Mouse (Mus musculus): ENCODE data around the gene Cmtm4. TPM values are rescaled to one million over a fixed set of nuclear protein-coding genes. Genes with fewer than 3 reads are reported as not detected.

Gene Cmtm4
- polyA plus RNA-seq, 1 experiment from 2014 or later, result 4.6 TPM

- Histone ChIP-seq H3K36me3 (ENCODE audit: control insufficient read depth, insufficient read depth, low read length) (no peaks in the 10 kb centered on the region), H3K9ac (ENCODE audit: low read length) (0 out of 2 replicates have a peak overlapping the region, but pooled peaks have one; percentile 18), H3K4me2 (replicated peaks; ENCODE audit: low read depth) (peak overlapping the region; percentile 19; the same call in 1 of the 2 replicates), H3K27me3 (ENCODE audit: control insufficient read depth, insufficient read depth, low read length) (no peaks in the 10 kb centered on the region), H3K27ac (replicated peaks) (peak overlapping the region; percentile 86), H3K9me3 (ENCODE audit: control insufficient read depth, low read length) (no peaks in the 10 kb centered on the region), H3K4me1 (replicated peaks; ENCODE audit: control insufficient read depth, insufficient read depth) (peaks cover 17% of the 10 kb centered on the region), H3K4me3 (ENCODE audit: low read depth, low read length) (no peak overlapping the region)
- DNase-seq (ENCODE audit: low spot score) (peak; percentile 82), ATAC-seq (ENCODE audit: low FRiP score, low TSS enrichment) (peak; percentile 94)
- no peak for TF ChIP-seq CTCF (IDR thresholded peaks at IDR 0.05; ENCODE audit: low read depth)
- TF ChIP-seq EP300 (optimal IDR thresholded peaks at IDR 0.05), result no peak
- WGBS, result 64% methylated on average over 3 of the region's 3 CpGs
These were observed 11.6 kb downstream of the Cmtm4 start for GRCm38 (mm10) chr8:104383977-104384376.

GRCm38 (mm10) chr8:104383296-104383695 is 12.3 kb downstream of the Cmtm4 start:
- ATAC-seq (ENCODE audit: low FRiP score, low TSS enrichment) (no peak), DNase-seq (ENCODE audit: low spot score) (no peak)
- no peak for TF ChIP-seq EP300 (optimal IDR thresholded peaks at IDR 0.05)
- no peak for TF ChIP-seq CTCF (IDR thresholded peaks at IDR 0.05; ENCODE audit: low read depth)
- 45% methylated on average over 2 of the region's 2 CpGs for whole genome bisulfite sequencing
- Histone ChIP-seq H3K27ac (replicated peaks) (peak overlapping the region; percentile 86), H3K27me3 (ENCODE audit: control insufficient read depth, insufficient read depth, low read length) (no peaks in the 10 kb centered on the region), H3K9ac (ENCODE audit: low read length) (no peak overlapping the region; the same call in 1 of the 2 replicates), H3K9me3 (ENCODE audit: control insufficient read depth, low read length) (no peaks in the 10 kb centered on the region), H3K4me2 (replicated peaks; ENCODE audit: low read depth) (no peak overlapping the region), H3K4me1 (replicated peaks; ENCODE audit: control insufficient read depth, insufficient read depth) (peaks cover 17% of the 10 kb centered on the region), H3K4me3 (ENCODE audit: low read depth, low read length) (no peak overlapping the region), H3K36me3 (ENCODE audit: control insufficient read depth, insufficient read depth, low read length) (no peaks in the 10 kb centered on the region)

- ATAC-seq (ENCODE audit: low FRiP score, low TSS enrichment) (no peak), DNase-seq (ENCODE audit: low spot score) (no peak)
- TF ChIP-seq EP300 (optimal IDR thresholded peaks at IDR 0.05) (no peak), CTCF (IDR thresholded peaks at IDR 0.05; ENCODE audit: low read depth) (no peak)
- Histone ChIP-seq H3K27ac (replicated peaks) (no peak overlapping the region), H3K4me3 (ENCODE audit: low read depth, low read length) (no peak overlapping the region), H3K4me2 (replicated peaks; ENCODE audit: low read depth) (no peak overlapping the region), H3K4me1 (replicated peaks; ENCODE audit: control insufficient read depth, insufficient read depth) (peaks cover 17% of the 10 kb centered on the region), H3K9ac (ENCODE audit: low read length) (no peak overlapping the region), H3K36me3 (ENCODE audit: control insufficient read depth, insufficient read depth, low read length) (no peaks in the 10 kb centered on the region), H3K27me3 (ENCODE audit: control insufficient read depth, insufficient read depth, low read length) (no peaks in the 10 kb centered on the region), H3K9me3 (ENCODE audit: control insufficient read depth, low read length) (no peaks in the 10 kb centered on the region)
- 69% methylated on average over 5 of the region's 5 CpGs for WGBS
These were observed 14.6 kb downstream of the Cmtm4 start for GRCm38 (mm10) chr8:104380961-104381411.

GRCm38 (mm10) chr8:104380269-104380668 is 15.3 kb downstream of the Cmtm4 start:
- H3K4me1 ChIP-seq (replicated peaks; ENCODE audit: control insufficient read depth, insufficient read depth), result peaks cover 24% of the 10 kb centered on the region

GRCm38 (mm10) chr8:104379301-104379836 is 16.2 kb downstream of the Cmtm4 start:
- Histone ChIP-seq H3K4me3 (ENCODE audit: low read depth, low read length) (no peak overlapping the region), H3K4me2 (replicated peaks; ENCODE audit: low read depth) (no peak overlapping the region), H3K27me3 (ENCODE audit: control insufficient read depth, insufficient read depth, low read length) (no peaks in the 10 kb centered on the region), H3K9me3 (ENCODE audit: control insufficient read depth, low read length) (no peaks in the 10 kb centered on the region), H3K9ac (ENCODE audit: low read length) (no peak overlapping the region), H3K27ac (replicated peaks) (0 out of 2 replicates have a peak overlapping the region, but pooled peaks have one; percentile 6), H3K36me3 (ENCODE audit: control insufficient read depth, insufficient read depth, low read length) (no peaks in the 10 kb centered on the region), H3K4me1 (replicated peaks; ENCODE audit: control insufficient read depth, insufficient read depth) (peaks cover 24% of the 10 kb centered on the region)
- no peak for ATAC-seq (ENCODE audit: low FRiP score, low TSS enrichment)
- TF ChIP-seq CTCF (IDR thresholded peaks at IDR 0.05; ENCODE audit: low read depth), result no peak
- TF ChIP-seq EP300 (optimal IDR thresholded peaks at IDR 0.05), result no peak
- WGBS, result 48% methylated on average over 10 of the region's 10 CpGs
- DNase-seq (ENCODE audit: low spot score), result no peak

More at GRCm38 (mm10) chr8:104380269-104380668, 15.3 kb downstream of the Cmtm4 start:
- WGBS, result 78% methylated on average over 7 of the region's 7 CpGs
- Histone ChIP-seq H3K27ac (replicated peaks) (no peak overlapping the region), H3K4me2 (replicated peaks; ENCODE audit: low read depth) (no peak overlapping the region), H3K9me3 (ENCODE audit: control insufficient read depth, low read length) (no peaks in the 10 kb centered on the region), H3K9ac (ENCODE audit: low read length) (no peak overlapping the region), H3K4me3 (ENCODE audit: low read depth, low read length) (no peak overlapping the region), H3K36me3 (ENCODE audit: control insufficient read depth, insufficient read depth, low read length) (no peaks in the 10 kb centered on the region), H3K27me3 (ENCODE audit: control insufficient read depth, insufficient read depth, low read length) (no peaks in the 10 kb centered on the region)
- TF ChIP-seq EP300 (optimal IDR thresholded peaks at IDR 0.05) (no peak), CTCF (IDR thresholded peaks at IDR 0.05; ENCODE audit: low read depth) (no peak)
- ATAC-seq (ENCODE audit: low FRiP score, low TSS enrichment) (no peak), DNase-seq (ENCODE audit: low spot score) (no peak)

GRCm38 (mm10) chr8:104376669-104377068 is 18.9 kb downstream of the Cmtm4 start:
- Histone ChIP-seq H3K27me3 (ENCODE audit: control insufficient read depth, insufficient read depth, low read length) (no peaks in the 10 kb centered on the region), H3K4me2 (replicated peaks; ENCODE audit: low read depth) (0 out of 2 replicates have a peak overlapping the region, but pooled peaks have one; percentile 11), H3K9me3 (ENCODE audit: control insufficient read depth, low read length) (no peaks in the 10 kb centered on the region), H3K27ac (replicated peaks) (peak overlapping the region; percentile 37), H3K36me3 (ENCODE audit: control insufficient read depth, insufficient read depth, low read length) (no peaks in the 10 kb centered on the region), H3K9ac (ENCODE audit: low read length) (no peak overlapping the region), H3K4me1 (replicated peaks; ENCODE audit: control insufficient read depth, insufficient read depth) (peaks cover 10% of the 10 kb centered on the region), H3K4me3 (ENCODE audit: low read depth, low read length) (no peak overlapping the region)
- WGBS, result 40% methylated on average over 11 of the region's 11 CpGs
- ATAC-seq (ENCODE audit: low FRiP score, low TSS enrichment), result no peak
- DNase-seq (ENCODE audit: low spot score), result no peak
- no peak for TF ChIP-seq EP300 (optimal IDR thresholded peaks at IDR 0.05)
- no peak for TF ChIP-seq CTCF (IDR thresholded peaks at IDR 0.05; ENCODE audit: low read depth)

All from stomach, postnatal 0 days (tissue).